Mouse (Mus musculus): ENCODE data around the gene Gsta1. TPM values are rescaled to one million over a fixed set of nuclear protein-coding genes. Genes with fewer than 3 reads are reported as not detected.
A peak's percentile ranks its signal among the peaks of the same experiment; 100 is the strongest.
"Not testable (repeated sequence)": the region's sequence is repeated elsewhere in the genome, so short reads cannot be mapped to it uniquely, and the experiment has no call there.

Gene Gsta1
- polyA plus RNA-seq, 1 experiment from 2014 or later: not detected

DNA sequence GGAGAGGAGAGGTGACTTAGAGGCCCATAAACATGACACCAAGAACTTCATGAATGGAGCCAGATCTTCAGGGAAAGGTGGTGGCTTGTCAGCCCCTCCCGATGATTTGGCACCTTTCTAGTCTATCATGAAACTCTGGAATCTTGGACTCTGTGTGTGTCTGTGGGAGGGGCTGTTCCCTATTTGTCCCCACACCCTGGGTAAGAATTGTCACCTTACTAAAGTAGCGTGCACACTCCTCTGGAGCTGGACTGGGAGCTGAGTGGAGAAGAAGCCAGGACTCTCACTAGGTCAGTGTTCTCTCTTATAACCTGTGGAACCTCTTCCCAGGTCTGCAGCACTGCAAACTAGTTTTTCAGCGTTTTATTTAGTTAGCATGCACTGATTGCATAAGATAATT lies 26.5 kb downstream of the Gsta1 start, which contains the start of gene Gm3776:
Gene Gm3776, plus strand, starts transcription at position 216 of the 400 bp plus-strand sequence.
- H3K4me2 ChIP-seq, H3K9me3 ChIP-seq: not testable (repeated sequence)
- WGBS: 100% methylated on average over 1 of the region's 3 CpGs

DNA sequence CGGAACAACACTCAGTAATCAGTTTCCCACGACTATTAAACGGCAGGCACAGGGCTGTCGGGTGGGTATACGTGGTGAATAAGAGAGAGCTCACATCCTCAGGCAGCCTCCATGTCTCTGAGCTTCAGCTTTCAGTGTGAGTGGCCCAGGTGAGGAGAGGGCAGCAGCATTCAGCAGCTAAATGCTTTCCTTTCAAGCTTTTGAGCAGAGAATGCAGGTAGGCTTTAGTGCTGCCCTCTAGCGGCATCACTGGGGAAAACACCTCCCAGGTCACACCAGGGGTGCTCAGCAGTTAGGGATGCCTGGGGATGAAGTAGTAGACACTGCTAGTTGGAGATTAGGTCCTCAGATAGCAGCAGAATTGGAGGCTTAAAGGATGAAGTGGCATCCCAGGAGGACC lies 29.2 kb downstream of the Gsta1 start:
- not testable (repeated sequence) for H3K36me3 ChIP-seq; H3K4me2 ChIP-seq; H3K27ac ChIP-seq (replicated peaks); H3K27me3 ChIP-seq; H3K4me1 ChIP-seq (replicated peaks); H3K9me3 ChIP-seq; H3K9ac ChIP-seq; H3K4me3 ChIP-seq
- WGBS: 0% methylated on average over 1 of the region's 6 CpGs
- ATAC-seq (ENCODE audit: low FRiP score, low read depth): peak; percentile 75; the same call in 1 of the 2 replicates

More for the DNA sequence above, 26.5 kb downstream of the Gsta1 start, which contains the start of gene Gm3776:
- H3K27ac ChIP-seq (replicated peaks); H3K36me3 ChIP-seq; H3K27me3 ChIP-seq; H3K9ac ChIP-seq; H3K4me1 ChIP-seq (replicated peaks); ATAC-seq (ENCODE audit: low FRiP score, low read depth); H3K4me3 ChIP-seq: not testable (repeated sequence)

DNA sequence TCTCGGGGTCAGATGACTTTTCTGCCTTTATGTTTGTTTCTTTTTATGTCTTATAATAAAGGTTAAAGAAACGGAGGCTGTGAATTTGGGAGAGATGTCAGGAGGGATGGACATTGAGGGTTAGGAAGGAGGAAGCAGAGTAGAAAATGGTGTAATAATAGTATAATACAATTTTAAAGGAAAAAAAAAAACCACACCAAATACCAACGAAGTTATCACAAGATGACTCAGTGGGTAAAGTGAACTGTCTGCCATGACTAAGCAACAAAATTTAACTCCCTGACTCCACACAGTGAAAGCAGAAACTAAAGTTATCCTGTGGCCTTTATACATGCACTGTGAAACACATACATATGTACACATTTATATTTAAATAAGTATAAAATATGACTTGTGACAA lies 40.5 kb downstream of the Gsta1 start:
- H3K4me3 ChIP-seq; H3K36me3 ChIP-seq; H3K4me1 ChIP-seq (replicated peaks); H3K27ac ChIP-seq (replicated peaks); ATAC-seq (ENCODE audit: low FRiP score, low read depth); H3K9ac ChIP-seq; H3K9me3 ChIP-seq; H3K4me2 ChIP-seq; H3K27me3 ChIP-seq: not testable (repeated sequence)
- WGBS: 88% methylated on average over 3 of the region's 3 CpGs

- not testable (repeated sequence) for H3K4me1 ChIP-seq (replicated peaks); H3K4me2 ChIP-seq; H3K9ac ChIP-seq; H3K9me3 ChIP-seq; H3K27me3 ChIP-seq; ATAC-seq (ENCODE audit: low FRiP score, low read depth); H3K27ac ChIP-seq (replicated peaks); H3K4me3 ChIP-seq; H3K36me3 ChIP-seq
- WGBS: 83% methylated on average over 4 of the region's 4 CpGs
These were observed 51.7 kb downstream of the Gsta1 start for GRCm38 (mm10) chr9:78282002-78282711.

GRCm38 (mm10) chr9:78289063-78289462 lies 58.6 kb downstream of the Gsta1 start:
- 83% methylated on average over 1 of the region's 1 CpGs for WGBS
- H3K9me3 ChIP-seq; ATAC-seq (ENCODE audit: low FRiP score, low read depth); H3K4me3 ChIP-seq; H3K36me3 ChIP-seq; H3K9ac ChIP-seq; H3K27me3 ChIP-seq; H3K4me2 ChIP-seq; H3K27ac ChIP-seq (replicated peaks); H3K4me1 ChIP-seq (replicated peaks): not testable (repeated sequence)

DNA sequence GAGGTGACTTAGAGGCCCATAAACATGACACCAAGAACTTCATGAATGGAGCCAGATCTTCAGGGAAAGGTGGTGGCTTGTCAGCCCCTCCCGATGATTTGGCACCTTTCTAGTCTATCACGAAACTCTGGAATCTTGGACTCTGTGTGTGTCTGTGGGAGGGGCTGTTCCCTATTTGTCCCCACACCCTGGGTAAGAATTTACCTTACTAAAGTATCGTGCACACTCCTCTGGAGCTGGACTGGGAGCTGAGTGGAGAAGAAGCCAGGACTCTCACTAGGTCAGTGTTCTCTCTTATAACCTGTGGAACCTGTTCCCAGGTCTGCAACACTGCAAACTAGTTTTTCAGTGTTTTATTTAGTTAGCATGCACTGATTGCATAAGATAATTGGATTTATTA lies 59.3 kb downstream of the Gsta1 start, which contains the start of gene Gm10639:
Gene Gm10639, plus strand, starts transcription at position 201 of the 400 bp plus-strand sequence.
- H3K36me3 ChIP-seq; H3K27me3 ChIP-seq; H3K4me1 ChIP-seq (replicated peaks); H3K27ac ChIP-seq (replicated peaks); H3K9ac ChIP-seq; H3K4me2 ChIP-seq; ATAC-seq (ENCODE audit: low FRiP score, low read depth); H3K9me3 ChIP-seq; H3K4me3 ChIP-seq: not testable (repeated sequence)
- 93% methylated on average over 3 of the region's 3 CpGs for WGBS

Other genes starting within 250 kb of the Gsta1 start
- not detected in 2 replicates for gene Gcm1, start 178.7 kb upstream of the Gsta1 start, polyA plus RNA-seq (2015; fragmentation: Nextera tagmentation; extraction: Ambion mirVana)
- 74.3 and 83.5 TPM in 2 replicates for gene Fbxo9, start 121.6 kb upstream of the Gsta1 start, polyA plus RNA-seq (2015; fragmentation: Nextera tagmentation; extraction: Ambion mirVana)
- 36.2 and 36.9 TPM in 2 replicates for gene Ick, start 121.5 kb upstream of the Gsta1 start, polyA plus RNA-seq (2015; fragmentation: Nextera tagmentation; extraction: Ambion mirVana)
- 28.5 and 30.1 TPM in 2 replicates for gene Gsta4, start 47.9 kb upstream of the Gsta1 start, polyA plus RNA-seq (2015; fragmentation: Nextera tagmentation; extraction: Ambion mirVana)
- gene Gm3776, start 26.5 kb downstream of the Gsta1 start, polyA plus RNA-seq (2015; fragmentation: Nextera tagmentation; extraction: Ambion mirVana): not detected in 2 replicates
- gene Gm10639, start 59.3 kb downstream of the Gsta1 start, polyA plus RNA-seq (2015; fragmentation: Nextera tagmentation; extraction: Ambion mirVana): not detected in 2 replicates
- not detected in 2 replicates for gene Omt2a, start 84.1 kb downstream of the Gsta1 start, polyA plus RNA-seq (2015; fragmentation: Nextera tagmentation; extraction: Ambion mirVana)
- not detected in 2 replicates for gene Omt2b, start 96.9 kb downstream of the Gsta1 start, polyA plus RNA-seq (2015; fragmentation: Nextera tagmentation; extraction: Ambion mirVana)
- not detected in 2 replicates for gene Gsta2, start 125.1 kb downstream of the Gsta1 start, polyA plus RNA-seq (2015; fragmentation: Nextera tagmentation; extraction: Ambion mirVana)
- 5.3 and 5.6 TPM in 2 replicates for gene Dppa5a, start 137.5 kb downstream of the Gsta1 start, polyA plus RNA-seq (2015; fragmentation: Nextera tagmentation; extraction: Ambion mirVana)
- gene Ooep, start 148.1 kb downstream of the Gsta1 start, polyA plus RNA-seq (2015; fragmentation: Nextera tagmentation; extraction: Ambion mirVana): 5.1 and 5.6 TPM in 2 replicates
- 0.34 and 0.47 TPM in 2 replicates for gene Ddx43, start 165.1 kb downstream of the Gsta1 start, polyA plus RNA-seq (2015; fragmentation: Nextera tagmentation; extraction: Ambion mirVana)
- gene Cgas, start 212.6 kb downstream of the Gsta1 start, polyA plus RNA-seq (2015; fragmentation: Nextera tagmentation; extraction: Ambion mirVana): 0.58 and 0.80 TPM in 2 replicates
- gene Mto1, start 217.6 kb downstream of the Gsta1 start, polyA plus RNA-seq (2015; fragmentation: Nextera tagmentation; extraction: Ambion mirVana): 28.6 and 30.5 TPM in 2 replicates
- gene Gm17324, start 218.1 kb downstream of the Gsta1 start, polyA plus RNA-seq (2015; fragmentation: Nextera tagmentation; extraction: Ambion mirVana): 1.9 and 2.9 TPM in 2 replicates